Mouse (Mus musculus) kidney, adult 2 months (tissue): ENCODE measurements at regions not wholly inside any gene's neighbourhood (a gene's known extent, or its start where the extent isn't known, plus 50 kb on each side); places are given as distances from the start of the nearest gene placed in this dataset.

Source experiments
- DNase-seq: peaks from one replicate; pipeline ENCODE4 v3.0.0; 2021
- H3K27ac ChIP-seq: fragments of 200-500 bp; 2 replicates; pipeline ENCODE4 v1.5.1; 2012; ENCODE audit warnings: low read depth, low read length, control low read depth, inconsistent platforms; ENCODE audit not compliant: insufficient read depth
- H3K27me3 ChIP-seq: fragments of 200-500 bp; replicated peaks from 2 replicates; pipeline ENCODE4 v1.6.1; 2012; ENCODE audit warnings: mild to moderate bottlenecking, moderate library complexity, low read length, inconsistent platforms; ENCODE audit not compliant: control insufficient read depth, insufficient read depth
- H3K36me3 ChIP-seq: fragments of 200-500 bp; 2 replicates; pipeline ENCODE4 v1.6.1; 2012; ENCODE audit warnings: mild to moderate bottlenecking, moderate library complexity, low read length, inconsistent platforms; ENCODE audit not compliant: control insufficient read depth, insufficient read depth
- H3K4me1 ChIP-seq: fragments of 200-500 bp; 2 replicates; pipeline ENCODE4 v1.6.1; 2011; ENCODE audit warnings: low read length; ENCODE audit not compliant: control insufficient read depth, insufficient read depth
- H3K4me3 ChIP-seq: fragments of 200-500 bp; 2 replicates; pipeline ENCODE4 v1.5.1; 2011; ENCODE audit warnings: mild to moderate bottlenecking, low read depth, low read length, control low read depth; ENCODE audit not compliant: insufficient read depth
- CTCF ChIP-seq: fragments of 200-500 bp; conservative IDR thresholded peaks from 2 replicates; pipeline ENCODE4 v1.5.1; 2011; ENCODE audit warnings: low read depth, mild to moderate bottlenecking, control low read depth, low read length, moderate library complexity, mixed read lengths; ENCODE audit not compliant: insufficient read depth, insufficient read length
- POLR2A ChIP-seq: fragments of 200-500 bp; IDR thresholded peaks from one replicate; pipeline ENCODE4 v1.6.1; 2011; ENCODE audit warnings: low read depth, low read length, control low read depth
- WGBS: fragments of 180-500 bp; shearing (Covaris S2); methylation state at CpG from one replicate; pipeline ENCODE4 v1.1.7; 2018; 5-methylcytosine and 5-hydroxymethylcytosine counted together

DNA sequence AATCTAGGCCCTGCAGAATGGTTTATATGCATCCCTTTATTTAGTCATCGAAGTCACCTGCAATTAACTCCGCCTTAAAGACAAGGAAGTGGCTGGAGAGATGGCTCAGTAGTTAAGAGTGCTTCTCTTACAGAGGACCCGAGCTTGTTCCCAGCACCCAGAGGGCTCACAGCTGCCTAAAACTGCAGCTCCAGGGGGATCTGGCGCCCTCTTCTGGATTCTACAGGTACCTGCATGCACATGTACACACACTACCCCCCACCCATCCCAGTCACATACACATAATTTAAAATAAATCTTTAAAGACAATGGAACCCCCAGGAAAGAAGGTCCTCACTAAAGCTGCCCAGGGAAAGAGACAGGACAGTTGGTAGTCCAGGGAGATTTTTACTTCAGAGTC is 148.5 kb upstream of the Tsc22d1 start:
- WGBS, result 85% methylated on average over 4 of the region's 4 CpGs
- DNase-seq, result no peak
- no peak for TF ChIP-seq CTCF
- Histone ChIP-seq H3K4me1 (peaks cover 2% of the 10 kb centered on the region; the same call in 1 of the 2 replicates), H3K27ac (peak overlapping the region; percentile 67), H3K36me3 (no peaks in the 10 kb centered on the region), H3K4me3 (no peak overlapping the region), H3K27me3 (no peaks in the 10 kb centered on the region)

DNA sequence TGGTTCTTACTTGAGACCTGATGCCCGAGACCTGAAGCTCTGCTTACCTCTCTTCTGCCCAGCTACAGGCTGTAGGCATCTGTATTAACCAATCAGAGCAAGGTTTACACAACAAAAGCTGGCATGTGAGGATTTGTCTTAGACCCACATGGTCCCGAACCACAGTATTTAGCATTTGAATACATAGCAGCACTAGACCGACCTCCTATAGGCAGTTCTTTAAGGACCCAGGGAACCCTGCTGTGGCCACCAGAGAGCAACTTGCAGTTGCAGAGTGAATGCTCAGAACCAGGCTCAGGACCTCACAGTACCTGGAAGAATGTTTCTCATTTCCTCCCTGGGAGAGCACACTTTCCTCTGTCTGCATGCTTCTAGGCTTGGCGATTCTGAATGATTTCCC is 147.7 kb upstream of the Tsc22d1 start:
- Histone ChIP-seq H3K36me3 (no peaks in the 10 kb centered on the region), H3K4me1 (peaks cover 2% of the 10 kb centered on the region; the same call in 1 of the 2 replicates), H3K27me3 (no peaks in the 10 kb centered on the region), H3K27ac (no peak overlapping the region), H3K4me3 (no peak overlapping the region)
- WGBS, result 76% methylated on average over 4 of the region's 4 CpGs
- DNase-seq, result no peak
- TF ChIP-seq CTCF, result no peak
- no peak for TF ChIP-seq POLR2A

DNA sequence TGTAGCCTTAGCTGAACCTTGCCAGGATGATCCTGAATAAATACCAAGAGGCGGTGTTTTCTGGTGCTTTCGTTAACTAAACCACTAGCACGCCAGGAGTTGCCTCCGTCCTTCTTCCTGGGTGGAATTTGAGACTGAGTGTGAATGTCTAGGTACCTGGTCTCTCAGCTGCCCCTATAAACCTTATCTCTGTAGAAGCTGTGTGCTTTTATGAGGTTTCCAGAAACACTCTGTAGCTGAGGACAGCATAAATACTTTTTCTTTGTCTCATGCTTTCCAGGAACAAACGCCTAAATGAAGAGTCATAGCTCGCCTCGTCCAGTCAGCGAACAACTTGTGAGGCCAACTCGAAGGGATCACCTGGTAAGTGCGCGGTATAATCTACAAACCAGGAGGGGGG is 143.6 kb upstream of the Tsc22d1 start:
- no peak for DNase-seq
- Histone ChIP-seq H3K36me3 (no peaks in the 10 kb centered on the region), H3K27ac (no peak overlapping the region), H3K4me1 (no peaks in the 10 kb centered on the region; the same call in 1 of the 2 replicates), H3K27me3 (no peaks in the 10 kb centered on the region), H3K4me3 (no peak overlapping the region)
- 66% methylated on average over 11 of the region's 11 CpGs for WGBS
- TF ChIP-seq CTCF, result no peak

DNA sequence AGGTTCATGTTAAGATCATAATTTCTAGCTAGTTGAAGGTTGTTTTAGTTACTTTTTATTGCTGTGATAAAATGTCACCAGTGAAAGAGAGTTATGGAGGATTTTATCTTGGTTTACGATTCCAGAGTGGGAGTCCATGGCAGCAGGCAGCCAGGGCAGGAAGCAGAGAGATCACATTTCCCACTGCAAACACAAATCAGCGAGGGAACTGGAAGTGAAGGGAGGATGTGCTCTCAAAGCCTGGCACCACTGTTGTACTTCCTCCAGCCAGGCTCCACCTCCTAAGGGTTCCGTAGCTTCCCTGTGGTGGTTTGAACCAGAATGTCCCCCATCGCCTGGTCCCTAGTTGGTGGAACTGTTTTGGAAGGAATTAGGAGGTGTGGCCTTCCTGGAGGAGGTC is 141.9 kb upstream of the Tsc22d1 start:
- DNase-seq, result no peak
- H3K36me3 ChIP-seq, result no peaks in the 10 kb centered on the region
- H3K27ac ChIP-seq, result no peak overlapping the region
- H3K4me3 ChIP-seq, result no peak overlapping the region
- TF ChIP-seq CTCF, result no peak
- TF ChIP-seq POLR2A, result no peak
- H3K27me3 ChIP-seq, result no peaks in the 10 kb centered on the region
- WGBS, result 47% methylated on average over 4 of the region's 4 CpGs
- no peaks in the 10 kb centered on the region; the same call in 1 of the 2 replicates for H3K4me1 ChIP-seq

DNA sequence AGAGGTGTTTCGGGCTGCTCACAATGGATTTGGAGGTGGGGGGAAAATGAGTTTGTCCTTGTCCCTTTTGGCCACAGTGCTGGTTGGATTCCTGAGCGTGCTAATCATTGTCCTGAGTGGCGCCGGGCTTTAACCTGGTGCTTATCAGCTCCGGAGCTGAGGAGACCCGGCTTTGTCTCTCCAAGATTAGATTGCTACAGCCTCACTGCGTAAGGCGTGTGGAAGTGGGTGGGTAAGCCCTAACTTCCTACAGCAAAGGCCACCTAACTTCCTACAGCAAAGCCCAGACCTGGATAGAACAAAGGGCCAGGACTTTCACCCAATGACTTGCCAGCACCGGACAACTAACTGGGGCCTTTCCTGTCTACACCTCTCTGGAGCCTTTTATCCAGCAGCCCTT is 138.1 kb upstream of the Tsc22d1 start:
- TF ChIP-seq CTCF, result no peak
- no peak for TF ChIP-seq POLR2A
- Histone ChIP-seq H3K27me3 (no peaks in the 10 kb centered on the region), H3K27ac (no peak overlapping the region), H3K36me3 (no peaks in the 10 kb centered on the region), H3K4me1 (no peaks in the 10 kb centered on the region), H3K4me3 (no peak overlapping the region)
- DNase-seq, result no peak
- WGBS, result 81% methylated on average over 9 of the region's 9 CpGs

DNA sequence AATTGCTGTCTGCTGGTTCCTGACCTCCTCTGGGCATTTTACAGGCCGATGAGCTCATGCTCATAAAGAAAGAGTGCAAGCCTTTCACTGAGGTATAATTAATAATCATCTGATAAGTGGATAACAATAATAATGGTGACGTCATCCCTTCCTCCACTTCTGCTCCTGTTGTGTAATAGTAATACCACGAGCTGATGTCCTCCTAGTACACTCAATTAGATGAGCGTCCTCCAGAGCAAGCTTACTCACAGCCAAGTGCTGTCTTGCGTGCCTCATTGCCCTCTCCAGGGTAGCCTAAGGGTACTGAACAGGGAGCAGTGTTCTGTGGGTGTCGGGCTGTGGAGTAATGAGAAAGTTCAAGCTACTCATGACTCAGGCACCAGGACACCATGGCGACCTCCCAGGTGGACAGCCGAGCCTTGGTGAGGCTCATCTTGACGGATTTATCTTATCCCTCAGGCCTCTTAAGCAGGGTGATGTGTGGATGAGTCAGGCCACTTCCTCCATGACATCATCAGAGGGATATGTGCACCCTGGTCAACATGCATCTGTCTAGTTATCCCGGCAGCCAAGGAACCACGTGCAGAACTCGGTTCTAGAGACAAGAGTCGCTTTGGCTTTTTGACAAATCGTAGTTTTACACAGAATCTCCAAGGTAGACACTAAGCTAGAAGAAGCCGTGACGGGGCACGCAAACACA is 135.9 kb upstream of the Tsc22d1 start:
- H3K36me3 ChIP-seq, result no peaks in the 10 kb centered on the region
- no peak overlapping the region for H3K4me3 ChIP-seq
- H3K4me1 ChIP-seq, result no peaks in the 10 kb centered on the region
- DNase-seq, result no peak
- H3K27me3 ChIP-seq, result no peaks in the 10 kb centered on the region
- 84% methylated on average over 17 of the region's 17 CpGs for WGBS
- H3K27ac ChIP-seq, result no peak overlapping the region
- no peak for TF ChIP-seq CTCF

DNA sequence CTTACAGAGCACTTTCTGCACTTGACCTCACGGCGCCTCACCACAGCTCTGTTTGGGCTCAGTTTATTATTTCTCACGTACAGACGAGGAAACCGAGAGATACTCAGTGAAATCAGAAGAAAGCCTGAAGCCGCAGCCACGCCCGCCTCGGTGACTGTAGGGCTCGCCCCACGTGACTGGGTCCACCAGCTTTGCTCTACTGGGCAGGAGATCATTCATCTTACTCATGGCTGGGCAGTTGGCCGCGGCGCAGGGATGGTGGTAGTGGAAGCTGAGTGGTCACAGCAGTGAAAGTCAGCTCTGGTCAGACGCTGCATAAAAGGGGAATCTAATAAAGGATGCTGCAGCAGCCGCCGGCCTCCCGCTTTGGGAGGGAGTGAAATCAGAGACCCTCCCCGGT is 135.2 kb upstream of the Tsc22d1 start:
- H3K4me1 ChIP-seq, result no peaks in the 10 kb centered on the region
- no peak for DNase-seq
- H3K4me3 ChIP-seq, result no peak overlapping the region
- TF ChIP-seq CTCF (no peak), POLR2A (no peak)
- H3K27ac ChIP-seq, result no peak overlapping the region
- H3K27me3 ChIP-seq, result no peaks in the 10 kb centered on the region
- 78% methylated on average over 19 of the region's 19 CpGs for WGBS
- H3K36me3 ChIP-seq, result no peaks in the 10 kb centered on the region
